Mouse (Mus musculus): ENCODE measurements around the gene Gpx4. TPM values are rescaled to one million over a fixed set of nuclear protein-coding genes. Genes with fewer than 3 reads are reported as not detected.
"Not testable (repeated sequence)": the region's sequence is repeated elsewhere in the genome, so short reads cannot be mapped to it uniquely, and the experiment has no call there.

Gpx4 gene
- total RNA-seq, 2 experiments from 2014 or later = 445 to 446 TPM

- DNase-seq = no peak
Measured at GRCm38 (mm10) chr10:80050885-80051617, 4.1 kb downstream of the Gpx4 start.

GRCm38 (mm10) chr10:80051618-80052373 is 4.8 kb downstream of the Gpx4 start:
- no peak for DNase-seq

- no peak for DNase-seq
Measured at GRCm38 (mm10) chr10:80052374-80052764, 5.4 kb downstream of the Gpx4 start.

GRCm38 (mm10) chr10:80053259-80053780 is 6.4 kb downstream of the Gpx4 start:
- DNase-seq = peak; percentile 99 to 100

GRCm38 (mm10) chr10:80053831-80054815 is 7.2 kb downstream of the Gpx4 start:
- peak; percentile 42 to 53 for DNase-seq

GRCm38 (mm10) chr10:80054911-80055310 is 7.9 kb downstream of the Gpx4 start:
- not testable (repeated sequence) for DNase-seq

- no peak for DNase-seq
Measured at GRCm38 (mm10) chr10:80055364-80055763, 8.4 kb downstream of the Gpx4 start.

GRCm38 (mm10) chr10:80055891-80056290 is 8.9 kb downstream of the Gpx4 start:
- DNase-seq = no peak

GRCm38 (mm10) chr10:80056506-80056905 is 9.5 kb downstream of the Gpx4 start:
- DNase-seq = no peak

- no peak for DNase-seq
Measured at GRCm38 (mm10) chr10:80056976-80057682, 10.2 kb downstream of the Gpx4 start.

GRCm38 (mm10) chr10:80057683-80058326 is 10.8 kb downstream of the Gpx4 start:
- DNase-seq = no peak

- DNase-seq = no peak
Measured at GRCm38 (mm10) chr10:80063104-80063503, 16.1 kb downstream of the Gpx4 start.

GRCm38 (mm10) chr10:80063877-80064650 is 17.1 kb downstream of the Gpx4 start:
- DNase-seq = no peak

GRCm38 (mm10) chr10:80069251-80069650 is 22.3 kb downstream of the Gpx4 start:
- DNase-seq = no peak

GRCm38 (mm10) chr10:80069948-80070450 is 23.0 kb downstream of the Gpx4 start:
- DNase-seq = no peak

- DNase-seq = peak; percentile 44 to 56
Measured at GRCm38 (mm10) chr10:80070837-80071515, 24.0 kb downstream of the Gpx4 start.

- no peak for DNase-seq
Measured at GRCm38 (mm10) chr10:80071516-80071900, 24.5 kb downstream of the Gpx4 start.

GRCm38 (mm10) chr10:80072623-80073489 is 25.9 kb downstream of the Gpx4 start:
- no peak for DNase-seq
